Mouse (Mus musculus) adipose tissue, adult 10 weeks (tissue): ENCODE data around the gene Ppp4r3b. TPM values are rescaled to one million over a fixed set of nuclear protein-coding genes. Genes with fewer than 3 reads are reported as not detected.

Experiments
- polyA plus RNA-seq: library from polyadenylated mRNA; stranded (reverse); fragments of 350-450 nt; fragmentation: Illumina TruSeq; extraction: RNeasy Lipid Tissue Mini Kit (QIAGEN cat#74804); gene quantifications from one replicate; pipeline ENCODE4 v1.2.3, GENCODE M21; 2014; ENCODE audit warnings: low read depth, low replicate concordance

Gene Ppp4r3b
- polyA plus RNA-seq: 32.0 TPM

DNA sequence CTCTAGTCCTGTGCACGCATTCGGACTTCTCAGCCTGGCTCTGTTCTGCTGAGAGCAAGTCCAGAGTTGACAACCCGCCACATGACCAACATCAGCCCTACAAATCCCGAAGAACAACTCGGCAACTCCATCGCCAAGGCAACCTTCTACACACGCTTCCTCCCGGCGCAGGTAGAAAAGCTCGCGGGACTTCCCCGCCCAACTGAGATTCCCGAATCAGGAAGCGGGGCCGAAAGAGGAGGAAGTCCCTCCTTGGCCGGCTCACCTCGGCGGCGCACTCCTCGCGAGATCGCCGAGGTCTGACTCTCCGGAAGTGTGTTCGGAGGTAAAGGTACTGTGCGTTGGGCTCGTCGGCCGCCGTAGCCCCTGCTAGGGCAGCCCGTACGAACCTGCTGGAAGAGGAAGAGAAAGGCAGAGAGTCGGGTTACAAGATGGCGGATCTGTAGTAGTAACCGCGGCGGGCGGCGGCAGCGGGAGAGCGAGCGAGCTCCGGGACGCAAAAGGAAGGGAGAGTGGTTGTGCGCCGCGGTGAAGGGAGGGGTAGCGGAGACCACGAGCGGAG is at the start of gene Ppp4r3b:
Ppp4r3b (plus strand) TSS at position 328 of the 562 bp plus-strand sequence.

DNA sequence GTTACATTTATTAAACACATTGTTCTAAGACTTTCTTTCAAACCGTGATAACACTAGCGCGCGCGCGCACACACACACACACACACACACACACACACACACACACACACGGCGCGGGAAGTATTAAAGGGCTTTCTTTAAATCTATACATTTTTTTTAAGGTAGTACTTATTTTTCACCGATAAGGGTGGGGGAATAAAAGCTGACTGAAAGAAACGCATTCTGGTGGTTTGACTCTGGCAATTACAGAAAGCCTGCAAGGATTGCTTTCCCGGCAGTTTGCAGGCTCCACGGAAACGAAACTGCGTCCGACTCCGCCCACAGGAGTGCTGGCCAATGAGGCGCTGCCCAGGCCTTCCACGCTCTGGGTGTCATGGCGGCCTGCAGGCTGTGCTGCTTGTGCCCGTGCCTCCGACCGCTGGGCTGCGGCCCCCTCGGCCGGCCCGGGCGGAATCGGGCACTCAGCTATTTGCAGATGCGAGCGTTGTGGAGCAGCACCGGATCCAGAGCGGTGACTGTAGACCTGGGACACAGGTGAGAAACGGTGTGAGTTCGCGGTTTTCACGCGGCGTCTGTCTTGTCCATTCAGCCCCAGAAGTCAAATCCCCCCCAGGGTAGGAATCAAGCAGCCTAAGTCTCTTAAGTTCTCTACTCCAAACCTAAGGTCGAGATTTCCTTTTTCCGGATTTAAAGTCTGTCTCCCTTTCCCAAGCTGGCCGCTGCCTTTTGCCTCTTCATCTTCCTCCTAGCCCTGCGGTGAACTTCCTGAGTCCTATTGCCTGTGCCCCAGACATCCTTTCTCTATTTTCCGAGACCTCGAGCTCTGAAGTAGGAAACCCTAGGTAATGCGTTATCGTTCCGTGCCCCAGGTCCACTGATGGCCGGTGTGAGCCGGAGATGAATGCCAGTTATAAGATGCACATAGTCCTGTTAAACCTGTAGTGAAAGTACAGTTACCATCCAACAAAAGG is 42.0 kb upstream of the Ppp4r3b start, which contains the start of gene Pnpt1:
Pnpt1 (plus strand) TSS at position 360 of the 971 bp plus-strand sequence.

DNA sequence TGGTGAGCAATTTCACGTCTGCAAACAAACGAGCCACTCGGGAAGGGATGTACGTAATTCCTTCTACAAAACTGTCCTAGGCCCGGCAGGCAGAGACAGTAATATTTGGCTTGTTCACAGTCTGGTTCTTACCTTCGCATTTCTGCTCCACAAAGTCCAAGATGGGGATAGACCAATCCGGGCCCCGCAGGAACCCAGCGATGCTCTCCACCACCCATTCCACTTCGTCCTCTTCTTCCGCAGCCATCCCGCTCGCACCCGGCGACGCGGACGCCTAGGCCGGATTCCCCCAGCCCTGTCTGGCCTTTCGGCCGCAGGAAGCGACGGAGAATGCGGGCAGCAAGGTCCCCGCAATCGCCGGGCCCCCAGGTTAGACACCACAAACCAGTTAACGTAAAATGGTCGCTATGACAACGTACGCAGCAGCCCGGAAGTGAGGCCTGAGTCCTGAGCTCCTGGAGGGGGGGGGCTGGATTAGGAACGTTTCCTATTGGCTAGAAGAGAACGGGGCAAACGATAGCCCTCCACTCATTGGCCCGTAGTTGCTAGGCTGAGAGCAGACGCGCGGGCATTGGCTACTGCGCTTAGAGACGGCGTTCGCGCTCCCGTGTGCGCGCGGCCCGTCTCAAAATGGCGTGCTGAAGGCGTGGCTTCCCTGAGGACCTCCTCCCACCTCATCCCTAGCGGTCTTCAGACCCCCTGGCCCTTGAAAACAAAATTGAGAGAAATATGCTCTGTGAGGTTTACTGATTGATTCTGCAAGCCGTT is 74.4 kb downstream of the Ppp4r3b start, which contains the start of gene Cfap36:
Cfap36 (minus strand) TSS at position 527 of the 768 bp plus-strand sequence.

Other genes starting within 250 kb of the Ppp4r3b start
- gene Pnpt1, start 42.1 kb upstream of the Ppp4r3b start, polyA plus RNA-seq: 13.2 TPM
- gene Cfap36, start 74.5 kb downstream of the Ppp4r3b start, polyA plus RNA-seq: 48.2 TPM
- 6.6 TPM for gene Ccdc88a, start 200.8 kb downstream of the Ppp4r3b start, polyA plus RNA-seq